Mouse (Mus musculus): ENCODE results near the gene Sec24b.

DNA sequence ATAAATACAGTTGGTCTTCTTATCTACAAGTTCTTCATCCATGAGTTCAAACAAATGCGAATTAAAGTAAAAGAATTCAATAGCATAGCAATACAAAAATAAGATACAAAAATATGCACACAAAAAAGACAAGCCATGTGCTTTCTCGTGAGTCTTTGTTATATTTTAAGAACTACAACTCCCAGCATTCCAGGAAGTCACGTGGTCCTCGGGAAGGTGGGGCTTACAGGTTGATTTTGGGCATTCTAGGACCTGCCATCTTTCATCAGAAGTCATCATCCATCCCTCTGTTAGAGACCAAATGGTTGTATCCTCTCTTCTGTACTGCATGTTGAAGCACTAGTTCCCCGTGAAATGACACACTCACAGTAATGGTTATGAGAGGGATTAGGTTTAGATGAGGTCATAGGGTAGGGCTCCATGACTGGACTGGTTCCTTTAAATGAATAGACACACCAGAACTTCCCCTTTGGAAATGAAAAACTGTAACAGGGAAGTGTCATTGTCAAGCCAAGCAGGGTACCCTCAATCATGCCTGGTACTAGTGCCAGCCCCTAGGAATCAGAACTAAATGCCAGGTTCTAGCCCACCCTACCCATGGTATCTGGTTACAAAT is 112.1 kb downstream of the Sec24b start:
- TF ChIP-seq POLR2A (IDR thresholded peaks at IDR 0.05; ENCODE audit: insufficient read length, low read depth) (no peak), POLR2AphosphoS2 (IDR thresholded peaks at IDR 0.05; ENCODE audit: insufficient read length, low read depth) (no peak), SRF (IDR thresholded peaks at IDR 0.05; ENCODE audit: control insufficient read depth, insufficient read length, low read depth) (no peak), CEBPB (IDR thresholded peaks at IDR 0.05; ENCODE audit: insufficient read depth, poor library complexity, severe bottlenecking) (no peak), MYOG (IDR thresholded peaks at IDR 0.05; ENCODE audit: control insufficient read depth in 1 of 3, insufficient read depth in 1 of 3, insufficient read length in 2 of 3, low read depth in 2 of 3) (no peak), USF1 (IDR thresholded peaks at IDR 0.05; ENCODE audit: low read depth) (peak; percentile 45), MAX (IDR thresholded peaks at IDR 0.05; ENCODE audit: low read depth) (no peak)
